Mouse (Mus musculus): ENCODE results near the gene Zfp609. TPM values are rescaled to one million over a fixed set of nuclear protein-coding genes. Genes with fewer than 3 reads are reported as not detected.

Gene Zfp609
- 10.1 TPM for polyA plus RNA-seq (2014; fragmentation: Illumina TruSeq; extraction: RNeasy Lipid Tissue Mini Kit (QIAGEN cat#74804); ENCODE audit: low read depth, low replicate concordance)

DNA sequence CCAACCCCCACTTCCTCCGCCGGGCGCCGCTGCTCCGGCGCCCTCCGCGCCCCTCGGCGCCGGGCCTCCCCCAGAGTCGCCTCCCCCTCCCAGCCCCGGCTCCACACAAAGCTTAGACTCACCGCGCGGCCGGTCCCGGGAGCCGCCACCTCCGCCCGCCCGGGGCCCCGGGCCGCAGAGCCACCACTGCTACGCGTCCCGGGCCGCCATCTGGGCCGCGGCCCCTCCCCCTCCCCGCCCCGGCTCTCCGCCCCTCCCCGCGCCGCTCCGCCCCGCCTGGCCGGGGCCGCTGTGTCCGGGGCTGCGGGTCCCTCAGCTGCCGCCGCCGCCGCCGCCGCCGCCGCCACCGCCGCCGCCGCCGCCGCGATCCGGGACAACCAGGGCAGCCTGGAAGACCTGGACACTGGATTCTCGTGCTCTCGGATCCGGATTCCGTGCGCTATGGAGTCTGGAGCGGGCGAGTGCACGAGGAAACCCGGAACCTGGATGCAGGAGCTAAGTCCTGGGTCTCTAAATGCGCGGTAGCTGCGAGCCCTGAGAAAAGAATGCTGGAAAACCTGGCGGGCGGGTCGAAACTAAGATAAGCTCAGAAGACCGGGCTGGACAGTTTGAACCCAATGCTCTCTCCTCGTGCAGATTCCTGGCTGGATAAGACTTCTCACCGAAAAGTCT, at the start of gene Zfp609:
Zfp609 (minus strand) TSS at position 221 of the 672 bp plus-strand sequence.

DNA sequence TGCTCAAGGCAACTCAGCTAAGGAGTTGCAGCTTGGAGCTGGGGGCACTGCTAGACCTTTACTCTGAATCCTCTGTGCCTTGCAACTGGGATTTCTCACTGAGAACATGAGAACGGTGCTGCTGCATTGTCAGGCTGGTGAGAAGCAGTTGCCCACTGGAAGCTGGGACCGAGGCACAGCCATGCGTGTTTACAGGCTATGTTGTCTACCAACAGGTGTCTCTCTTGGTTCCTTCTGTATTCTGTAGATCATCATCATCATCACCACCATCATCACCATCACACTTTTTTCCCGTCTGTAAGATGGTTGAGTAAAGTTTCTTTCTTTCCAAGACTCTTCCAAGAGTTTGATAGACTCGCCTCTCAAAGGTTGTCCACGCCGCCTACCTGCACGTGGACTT, 159.7 kb downstream of the Zfp609 start, which contains the start of gene Oaz2:
Oaz2 (plus strand) TSS at position 301 of the 400 bp plus-strand sequence.

Other genes with a start within 250 kb of the Zfp609 start
- 0.66 TPM for gene Plekho2, start 247.5 kb downstream of the Zfp609 start, polyA plus RNA-seq (2014; fragmentation: Illumina TruSeq; extraction: RNeasy Lipid Tissue Mini Kit (QIAGEN cat#74804); ENCODE audit: low read depth, low replicate concordance)
- 1.2 TPM for gene Pif1, start 240.4 kb downstream of the Zfp609 start, polyA plus RNA-seq (2014; fragmentation: Illumina TruSeq; extraction: RNeasy Lipid Tissue Mini Kit (QIAGEN cat#74804); ENCODE audit: low read depth, low replicate concordance)
- gene Rbpms2, start 197.9 kb downstream of the Zfp609 start, polyA plus RNA-seq (2014; fragmentation: Illumina TruSeq; extraction: RNeasy Lipid Tissue Mini Kit (QIAGEN cat#74804); ENCODE audit: low read depth, low replicate concordance), result 11.6 TPM
- gene Oaz2, start 159.6 kb downstream of the Zfp609 start, polyA plus RNA-seq (2014; fragmentation: Illumina TruSeq; extraction: RNeasy Lipid Tissue Mini Kit (QIAGEN cat#74804); ENCODE audit: low read depth, low replicate concordance), result 44.7 TPM
- 32.9 TPM for gene Pclaf, start 62.7 kb upstream of the Zfp609 start, polyA plus RNA-seq (2014; fragmentation: Illumina TruSeq; extraction: RNeasy Lipid Tissue Mini Kit (QIAGEN cat#74804); ENCODE audit: low read depth, low replicate concordance)
- 40.6 TPM for gene Trip4, start 81.2 kb upstream of the Zfp609 start, polyA plus RNA-seq (2014; fragmentation: Illumina TruSeq; extraction: RNeasy Lipid Tissue Mini Kit (QIAGEN cat#74804); ENCODE audit: low read depth, low replicate concordance)
- 38.0 TPM for gene Csnk1g1, start 81.4 kb upstream of the Zfp609 start, polyA plus RNA-seq (2014; fragmentation: Illumina TruSeq; extraction: RNeasy Lipid Tissue Mini Kit (QIAGEN cat#74804); ENCODE audit: low read depth, low replicate concordance)
- 219 TPM for gene Ppib, start 232.7 kb upstream of the Zfp609 start, polyA plus RNA-seq (2014; fragmentation: Illumina TruSeq; extraction: RNeasy Lipid Tissue Mini Kit (QIAGEN cat#74804); ENCODE audit: low read depth, low replicate concordance)
- not detected for gene Snx22, start 242.2 kb upstream of the Zfp609 start, polyA plus RNA-seq (2014; fragmentation: Illumina TruSeq; extraction: RNeasy Lipid Tissue Mini Kit (QIAGEN cat#74804); ENCODE audit: low read depth, low replicate concordance)

All from sigmoid colon, adult 10 weeks (tissue).